Mouse (Mus musculus): ENCODE data around the gene Nmnat2. TPM values are rescaled to one million over a fixed set of nuclear protein-coding genes. Genes with fewer than 3 reads are reported as not detected.

The Nmnat2 gene
- total and polyA plus RNA-seq, 3 experiments = 1.3 to 2.8 TPM; not detected in 1

DNA sequence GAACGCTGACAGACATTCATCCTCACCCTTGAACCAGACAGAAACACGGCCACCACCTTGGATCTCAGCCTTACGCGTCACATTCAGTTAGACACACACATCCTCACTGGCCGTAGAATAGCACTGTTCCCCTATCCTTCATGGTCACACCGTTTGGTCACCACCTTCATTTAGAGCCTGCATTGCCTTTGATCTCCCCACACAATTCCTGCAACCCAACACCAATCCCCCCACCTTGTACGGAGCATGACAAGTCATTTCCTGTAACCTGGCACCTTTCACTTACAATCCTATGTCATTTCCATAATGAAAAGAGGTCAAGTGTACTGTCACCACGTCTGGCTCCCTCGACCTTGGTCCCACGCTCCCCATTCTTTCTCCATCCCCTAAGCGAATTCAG, 189.2 kb downstream of the Nmnat2 start:
- H3K27me3 ChIP-seq (ENCODE audit: control insufficient read depth in 1 of 2, insufficient read depth in 2 of 2, low read length in 2 of 2) = peaks cover 2 to 6% of the 10 kb centered on the region in 2 experiments; a peak in 2 of 4 replicates
- no peak overlapping the region for H3K4me3 ChIP-seq (ENCODE audit: control insufficient read depth in 1 of 2, insufficient read depth in 1 of 2, low read depth in 2 of 2, low read length in 2 of 2)
- no peak for DNase-seq (ENCODE audit: low read depth, low spot score)
- H3K36me3 ChIP-seq (ENCODE audit: control insufficient read depth in 1 of 2, insufficient read depth in 2 of 2, low read length in 2 of 2) = peaks cover 0 to 7% of the 10 kb centered on the region in 2 experiments; a peak in 2 of 4 replicates
- TF ChIP-seq ZMIZ1 (IDR thresholded peaks at IDR 0.05; ENCODE audit: low read depth, low read length) = no peak
- no peak for TF ChIP-seq E2F4 (IDR thresholded peaks at IDR 0.05; ENCODE audit: borderline replicate concordance, low read depth, low read length)
- TF ChIP-seq GATA1 (IDR thresholded peaks at IDR 0.05; ENCODE audit: low read depth, low read length) = no peak
- no peak for TF ChIP-seq JUND (IDR thresholded peaks at IDR 0.05; ENCODE audit: low read depth, low read length)
- no peak for TF ChIP-seq SMC3 (IDR thresholded peaks at IDR 0.05; ENCODE audit: low read depth, low read length)
- no peak for TF ChIP-seq MXI1 (IDR thresholded peaks at IDR 0.05; ENCODE audit: low read depth, low read length)
- TF ChIP-seq USF2 (IDR thresholded peaks at IDR 0.05; ENCODE audit: borderline replicate concordance in 1 of 2, insufficient read depth in 1 of 2, low read depth in 1 of 2, low read length in 2 of 2) = no peak
- TF ChIP-seq ETS1 (IDR thresholded peaks at IDR 0.05; ENCODE audit: low read depth, low read length) = no peak
- no peak for TF ChIP-seq RAD21 (IDR thresholded peaks at IDR 0.05; ENCODE audit: low read depth, low read length)
- TF ChIP-seq ZKSCAN1 (IDR thresholded peaks at IDR 0.05; ENCODE audit: low read depth, low read length) = no peak
- TF ChIP-seq BHLHE40 (IDR thresholded peaks at IDR 0.05; ENCODE audit: borderline replicate concordance, low read depth, low read length) = no peak
- no peak for TF ChIP-seq ZC3H11A (IDR thresholded peaks at IDR 0.05; ENCODE audit: low read depth, low read length)
- peaks cover 0 to 19% of the 10 kb centered on the region in 2 experiments; a peak in 2 of 4 replicates for H3K4me1 ChIP-seq (ENCODE audit: control insufficient read depth in 1 of 2, insufficient read depth in 2 of 2, low read length in 2 of 2)
- no peak overlapping the region for H3K9ac ChIP-seq (ENCODE audit: control insufficient read depth, low read depth, low read length, poor library complexity, severe bottlenecking)
- H3K9me3 ChIP-seq (replicated peaks; ENCODE audit: insufficient read depth, low read length) = no peaks in the 10 kb centered on the region
- no peaks in the 10 kb centered on the region for H3K79me2 ChIP-seq (ENCODE audit: control insufficient read depth, insufficient read depth, low read length, poor library complexity)
- H3K27ac ChIP-seq (ENCODE audit: control insufficient read depth, low read depth, low read length) = no peak overlapping the region

DNA sequence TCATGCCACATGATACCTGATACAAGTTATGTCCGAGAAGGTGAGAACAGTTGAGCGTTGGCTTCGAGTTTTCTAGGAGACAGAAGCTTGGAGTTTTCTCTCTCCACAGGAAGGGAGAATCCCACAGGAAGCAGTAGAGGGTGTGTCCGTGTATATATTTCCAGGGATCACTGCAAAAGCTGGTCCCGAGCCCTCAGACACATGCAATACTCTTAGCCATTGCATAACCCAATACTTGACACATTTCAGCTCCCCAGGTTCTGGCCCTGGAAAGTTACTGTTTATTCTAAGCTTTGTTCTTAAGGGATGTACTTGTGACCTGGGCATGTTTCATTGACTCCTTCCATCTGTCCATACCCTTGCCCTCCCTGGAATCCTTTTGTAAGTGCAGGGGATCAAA, 191.0 kb downstream of the Nmnat2 start:
- Histone ChIP-seq H3K27ac (ENCODE audit: control insufficient read depth, low read depth, low read length) (no peak overlapping the region), H3K4me3 (ENCODE audit: control insufficient read depth in 1 of 2, insufficient read depth in 1 of 2, low read depth in 2 of 2, low read length in 2 of 2) (no peak overlapping the region), H3K36me3 (ENCODE audit: control insufficient read depth in 1 of 2, insufficient read depth in 2 of 2, low read length in 2 of 2) (peaks cover 0 to 4% of the 10 kb centered on the region in 2 experiments; a peak in 1 of 4 replicates), H3K9ac (ENCODE audit: control insufficient read depth, low read depth, low read length, poor library complexity, severe bottlenecking) (no peak overlapping the region), H3K27me3 (ENCODE audit: control insufficient read depth in 1 of 2, insufficient read depth in 2 of 2, low read length in 2 of 2) (peaks cover 2 to 6% of the 10 kb centered on the region in 2 experiments; a peak in 3 of 4 replicates), H3K79me2 (ENCODE audit: control insufficient read depth, insufficient read depth, low read length, poor library complexity) (no peaks in the 10 kb centered on the region), H3K4me1 (ENCODE audit: control insufficient read depth in 1 of 2, insufficient read depth in 2 of 2, low read length in 2 of 2) (peaks cover 0 to 6% of the 10 kb centered on the region in 2 experiments; a peak in 2 of 4 replicates), H3K9me3 (replicated peaks; ENCODE audit: insufficient read depth, low read length) (no peaks in the 10 kb centered on the region)
- TF ChIP-seq USF2 (IDR thresholded peaks at IDR 0.05; ENCODE audit: borderline replicate concordance in 1 of 2, insufficient read depth in 1 of 2, low read depth in 1 of 2, low read length in 2 of 2) (no peak), MYC (IDR thresholded peaks at IDR 0.05; ENCODE audit: low read depth, low read length) (no peak), UBTF (IDR thresholded peaks at IDR 0.05; ENCODE audit: borderline replicate concordance, insufficient read depth, low read depth, low read length) (no peak), TCF12 (IDR thresholded peaks at IDR 0.05; ENCODE audit: low read depth, low read length) (no peak), GATA1 (IDR thresholded peaks at IDR 0.05; ENCODE audit: low read depth, low read length) (no peak), JUND (IDR thresholded peaks at IDR 0.05; ENCODE audit: low read depth, low read length) (no peak), SIN3A (IDR thresholded peaks at IDR 0.05; ENCODE audit: low read length) (no peak), POLR2AphosphoS5 (IDR thresholded peaks at IDR 0.05; ENCODE audit: borderline replicate concordance, low read depth, low read length) (no peak), MAFK (IDR thresholded peaks at IDR 0.05; ENCODE audit: borderline replicate concordance, low read depth, low read length) (no peak), MYB (IDR thresholded peaks at IDR 0.05; ENCODE audit: low read depth, low read length) (no peak), HCFC1 (IDR thresholded peaks at IDR 0.05; ENCODE audit: low read depth, low read length) (no peak), RCOR1 (IDR thresholded peaks at IDR 0.05; ENCODE audit: low read depth, low read length) (no peak), MAZ (IDR thresholded peaks at IDR 0.05; ENCODE audit: low read depth, low read length) (no peak), MEF2A (IDR thresholded peaks at IDR 0.05; ENCODE audit: extremely low read depth, insufficient replicate concordance, low read depth, low read length, poor library complexity, severe bottlenecking) (no peak), ELF1 (IDR thresholded peaks at IDR 0.05; ENCODE audit: low read depth, low read length) (no peak), CHD2 (IDR thresholded peaks at IDR 0.05; ENCODE audit: low read length) (no peak)
- no peak for DNase-seq (ENCODE audit: low read depth, low spot score)

Measured in MEL (cell line).